Mouse (Mus musculus): Measurements from ENCODE around the gene Slc37a3.

DNA sequence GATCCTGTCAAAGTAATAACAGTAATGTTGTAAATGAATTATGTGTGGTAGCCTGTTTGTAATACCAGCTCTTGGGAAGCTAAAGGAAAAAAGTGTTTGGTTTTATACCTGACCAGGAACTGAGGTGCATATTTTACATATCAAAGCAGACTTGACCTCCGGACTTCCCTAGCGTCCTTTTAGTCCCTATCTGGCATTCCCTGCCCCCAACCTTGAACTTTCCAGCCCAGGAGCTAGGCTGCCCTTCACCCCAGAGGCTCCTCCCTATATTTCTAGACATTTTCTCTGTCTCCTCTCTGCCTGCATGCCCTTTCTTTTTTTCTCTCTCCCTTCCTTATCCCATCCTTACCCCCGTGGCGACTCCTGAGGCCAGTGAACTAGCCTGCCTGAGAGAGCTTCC lies 43.4 kb upstream of the Slc37a3 start:
- TF ChIP-seq CTCF (IDR thresholded peaks at IDR 0.05), result no peak
- TF ChIP-seq EP300 (IDR thresholded peaks at IDR 0.05), result no peak

All from lung, postnatal 0 days (tissue).